Mouse (Mus musculus) brown adipose tissue, adult 24 weeks (tissue): ENCODE data around the gene Rrnad1. TPM values are rescaled to one million over a fixed set of nuclear protein-coding genes. Genes with fewer than 3 reads are reported as not detected.

Experiments used
- H3K27ac ChIP-seq: fragments of 200-500 bp; replicated peaks from 2 replicates; pipeline ENCODE4 v1.5.1; 2012; ENCODE audit warnings: low read depth, mild to moderate bottlenecking, low read length
- H3K4me1 ChIP-seq: fragments of 200-500 bp; 2 replicates; pipeline ENCODE4 v1.6.1; 2012; ENCODE audit warnings: low read length, mixed read lengths; ENCODE audit not compliant: control insufficient read depth, insufficient read depth, insufficient read length
- H3K4me3 ChIP-seq: fragments of 200-500 bp; 2 replicates; pipeline ENCODE4 v1.5.1; 2012; ENCODE audit warnings: low read depth, mild to moderate bottlenecking, low read length, moderate library complexity; ENCODE audit not compliant: insufficient read depth
- polyA plus RNA-seq: library from polyadenylated mRNA; stranded (reverse); fragments of >200 nt; gene quantifications from 2 replicates; pipeline ENCODE4 v1.2.4, GENCODE M21; 2012; ENCODE audit not compliant: missing spikeins, insufficient read depth, insufficient read length

Gene Rrnad1
- polyA plus RNA-seq, 1 experiment: 4.5 TPM

- Histone ChIP-seq H3K27ac (no peak overlapping the region), H3K4me1 (no peaks in the 10 kb centered on the region), H3K4me3 (no peak overlapping the region)
These were observed 12.0 kb upstream of the Rrnad1 start for GRCm38 (mm10) chr3:87942471-87942870.

- no peaks in the 10 kb centered on the region for H3K4me1 ChIP-seq
- H3K4me3 ChIP-seq: no peak overlapping the region
- H3K27ac ChIP-seq: no peak overlapping the region
These were observed 10.1 kb upstream of the Rrnad1 start for GRCm38 (mm10) chr3:87940611-87941010.

- H3K4me3 ChIP-seq: no peak overlapping the region
- no peak overlapping the region for H3K27ac ChIP-seq
- no peaks in the 10 kb centered on the region; the same call in 1 of the 2 replicates for H3K4me1 ChIP-seq
These were observed 5.3 kb upstream of the Rrnad1 start for GRCm38 (mm10) chr3:87935776-87936175.

GRCm38 (mm10) chr3:87935201-87935600, 4.7 kb upstream of the Rrnad1 start:
- no peak overlapping the region for H3K27ac ChIP-seq
- H3K4me1 ChIP-seq: no peaks in the 10 kb centered on the region; the same call in 1 of the 2 replicates
- H3K4me3 ChIP-seq: no peak overlapping the region

- Histone ChIP-seq H3K27ac (no peak overlapping the region), H3K4me1 (no peaks in the 10 kb centered on the region; the same call in 1 of the 2 replicates), H3K4me3 (no peak overlapping the region)
These were observed 4.0 kb upstream of the Rrnad1 start for GRCm38 (mm10) chr3:87934501-87934900.

- peaks cover 2% of the 10 kb centered on the region for H3K4me1 ChIP-seq
- no peak overlapping the region for H3K4me3 ChIP-seq
- H3K27ac ChIP-seq: no peak overlapping the region
These were observed 3.5 kb upstream of the Rrnad1 start for GRCm38 (mm10) chr3:87934026-87934425.

- Histone ChIP-seq H3K4me3 (peak overlapping the region; percentile 97), H3K27ac (peak overlapping the region; percentile 91), H3K4me1 (peaks cover 3% of the 10 kb centered on the region)
These were observed 1.0 kb downstream of the Rrnad1 start for GRCm38 (mm10) chr3:87929341-87930077.

- no peak overlapping the region for H3K27ac ChIP-seq
- H3K4me3 ChIP-seq: no peak overlapping the region
- H3K4me1 ChIP-seq: peaks cover 3% of the 10 kb centered on the region
These were observed 3.1 kb downstream of the Rrnad1 start for GRCm38 (mm10) chr3:87927452-87927851.

GRCm38 (mm10) chr3:87924996-87925395, 5.5 kb downstream of the Rrnad1 start:
- no peak overlapping the region for H3K4me3 ChIP-seq
- no peak overlapping the region for H3K27ac ChIP-seq
- H3K4me1 ChIP-seq: peaks cover 3% of the 10 kb centered on the region; the same call in 1 of the 2 replicates

GRCm38 (mm10) chr3:87920270-87920943, 10.1 kb downstream of the Rrnad1 start:
- Histone ChIP-seq H3K4me1 (no peaks in the 10 kb centered on the region), H3K27ac (no peak overlapping the region), H3K4me3 (peak overlapping the region; percentile 79; the same call in 1 of the 2 replicates)

GRCm38 (mm10) chr3:87919336-87920108, 11.0 kb downstream of the Rrnad1 start, which contains the start of gene Mrpl24:
Gene Mrpl24 (plus strand): TSS chr3:87919506.
- no peaks in the 10 kb centered on the region for H3K4me1 ChIP-seq
- peak within 1 kb of the TSS; percentile 72 for H3K27ac ChIP-seq
- peak within 1 kb of the TSS; percentile 79 for H3K4me3 ChIP-seq

GRCm38 (mm10) chr3:87918551-87918950, 12.0 kb downstream of the Rrnad1 start:
- Histone ChIP-seq H3K4me3 (no peak overlapping the region), H3K27ac (no peak overlapping the region)

GRCm38 (mm10) chr3:87916990-87917389, 13.5 kb downstream of the Rrnad1 start:
- Histone ChIP-seq H3K4me3 (no peak overlapping the region), H3K4me1 (no peaks in the 10 kb centered on the region), H3K27ac (no peak overlapping the region)

More at GRCm38 (mm10) chr3:87918551-87918950, 12.0 kb downstream of the Rrnad1 start:
- H3K4me1 ChIP-seq: no peaks in the 10 kb centered on the region

- H3K4me1 ChIP-seq: peaks cover 10% of the 10 kb centered on the region
These were observed 16.6 kb downstream of the Rrnad1 start for GRCm38 (mm10) chr3:87913891-87914290.

GRCm38 (mm10) chr3:87913491-87913890, 17.0 kb downstream of the Rrnad1 start:
- peaks cover 14% of the 10 kb centered on the region for H3K4me1 ChIP-seq
- H3K27ac ChIP-seq: no peak overlapping the region
- no peak overlapping the region for H3K4me3 ChIP-seq

More at GRCm38 (mm10) chr3:87913891-87914290, 16.6 kb downstream of the Rrnad1 start:
- H3K4me3 ChIP-seq: no peak overlapping the region
- H3K27ac ChIP-seq: no peak overlapping the region
